Mouse (Mus musculus): ENCODE results near the gene Fam169b. TPM values are rescaled to one million over a fixed set of nuclear protein-coding genes. Genes with fewer than 3 reads are reported as not detected.

Fam169b gene
- polyA plus RNA-seq, 1 experiment from 2014 or later = 0.26 TPM

GRCm38 (mm10) chr7:68298381-68299076, 24.9 kb downstream of the Fam169b start:
- no peaks in the 10 kb centered on the region for H3K27me3 ChIP-seq (replicated peaks; ENCODE audit: control insufficient read depth, insufficient read depth, low read length)
- H3K4me1 ChIP-seq (replicated peaks; ENCODE audit: control insufficient read depth, insufficient read depth, low read length) = no peaks in the 10 kb centered on the region
- H3K9ac ChIP-seq (ENCODE audit: low read depth, low read length) = no peak overlapping the region
- H3K36me3 ChIP-seq (ENCODE audit: control insufficient read depth, insufficient read depth, low read length) = no peaks in the 10 kb centered on the region
- 77% methylated on average over 13 of the region's 13 CpGs for WGBS
- DNase-seq (ENCODE audit: low spot score) = no peak
- no peak overlapping the region for H3K4me3 ChIP-seq (ENCODE audit: low read depth, low read length)
- H3K9me3 ChIP-seq (ENCODE audit: control insufficient read depth, low read length) = no peaks in the 10 kb centered on the region
- H3K4me2 ChIP-seq = no peak overlapping the region
- no peak for ATAC-seq (replicated peaks; ENCODE audit: low FRiP score)
- H3K27ac ChIP-seq (ENCODE audit: low read depth, low read length) = no peak overlapping the region

DNA sequence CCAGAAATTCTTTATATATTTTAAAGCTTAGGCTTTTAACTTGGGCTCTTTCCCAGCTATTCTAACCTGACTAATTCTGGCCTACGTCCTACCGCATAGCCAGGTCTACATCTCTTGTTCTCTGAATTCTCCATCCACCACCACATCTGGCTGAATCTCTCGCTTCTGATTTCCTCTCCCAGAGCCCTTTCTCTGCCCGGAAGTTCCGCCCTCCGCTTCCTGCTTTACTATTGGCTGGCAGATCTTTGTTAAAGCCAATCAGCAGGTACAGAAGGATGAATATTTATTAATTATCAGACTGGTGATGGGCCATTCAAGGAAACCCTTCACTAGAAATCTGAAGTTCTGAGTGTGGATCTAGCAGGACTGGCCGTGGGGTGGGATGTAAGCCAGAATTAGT, 27.5 kb downstream of the Fam169b start:
- no peak for DNase-seq (ENCODE audit: low spot score)
- H3K36me3 ChIP-seq (ENCODE audit: control insufficient read depth, insufficient read depth, low read length) = no peaks in the 10 kb centered on the region
- H3K9ac ChIP-seq (ENCODE audit: low read depth, low read length) = no peak overlapping the region
- H3K4me1 ChIP-seq (replicated peaks; ENCODE audit: control insufficient read depth, insufficient read depth, low read length) = no peaks in the 10 kb centered on the region
- no peaks in the 10 kb centered on the region for H3K27me3 ChIP-seq (replicated peaks; ENCODE audit: control insufficient read depth, insufficient read depth, low read length)
- H3K9me3 ChIP-seq (ENCODE audit: control insufficient read depth, low read length) = no peaks in the 10 kb centered on the region
- no peak for ATAC-seq (replicated peaks; ENCODE audit: low FRiP score)
- 65% methylated on average over 7 of the region's 7 CpGs for WGBS
- H3K4me3 ChIP-seq (ENCODE audit: low read depth, low read length) = no peak overlapping the region
- no peak overlapping the region for H3K4me2 ChIP-seq
- H3K27ac ChIP-seq (ENCODE audit: low read depth, low read length) = no peak overlapping the region

DNA sequence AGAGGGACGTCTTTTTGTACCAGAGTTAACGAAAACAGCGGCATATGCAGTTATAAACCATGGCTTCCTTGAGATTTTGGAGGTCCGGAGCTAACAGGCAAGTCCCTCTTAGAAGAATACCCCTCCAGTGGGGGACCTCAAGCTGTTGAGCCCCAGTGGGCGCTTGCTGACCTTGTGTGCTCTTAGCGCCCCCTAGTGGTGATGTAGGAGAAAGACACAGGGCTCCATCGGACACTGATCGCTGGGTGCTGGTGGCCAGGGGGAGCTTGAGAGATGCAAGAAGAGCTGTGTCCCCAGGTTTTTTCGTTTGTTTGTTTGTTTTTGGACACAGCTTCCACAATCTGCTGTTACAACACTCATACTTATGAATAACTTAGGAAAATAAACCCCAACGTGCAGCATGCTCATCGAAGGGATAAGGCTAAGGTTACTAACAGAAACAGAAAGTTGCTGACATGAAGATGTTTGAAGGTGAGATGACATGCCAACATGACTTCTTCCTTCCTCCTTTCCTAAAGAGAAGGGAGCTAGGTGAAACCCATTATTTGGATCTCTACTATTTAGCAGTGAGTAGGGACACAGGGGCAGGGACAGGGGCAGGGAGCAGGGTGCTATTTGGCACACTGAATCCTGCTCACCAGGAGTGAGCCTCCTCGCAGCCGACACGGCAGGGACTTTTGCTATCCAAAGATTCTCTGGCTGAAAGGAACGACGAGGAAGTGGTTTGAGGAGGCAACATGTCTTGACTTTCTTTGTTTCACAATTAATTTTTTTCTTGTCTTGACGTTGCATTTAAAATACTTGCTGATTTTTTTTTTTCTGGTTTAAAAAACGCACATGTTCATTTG, 29.2 kb downstream of the Fam169b start:
- Histone ChIP-seq H3K27me3 (replicated peaks; ENCODE audit: control insufficient read depth, insufficient read depth, low read length) (no peaks in the 10 kb centered on the region), H3K4me2 (peak overlapping the region; percentile 58), H3K36me3 (ENCODE audit: control insufficient read depth, insufficient read depth, low read length) (no peaks in the 10 kb centered on the region), H3K9me3 (ENCODE audit: control insufficient read depth, low read length) (no peaks in the 10 kb centered on the region), H3K4me1 (replicated peaks; ENCODE audit: control insufficient read depth, insufficient read depth, low read length) (no peaks in the 10 kb centered on the region), H3K4me3 (ENCODE audit: low read depth, low read length) (peak overlapping the region; percentile 29; the same call in 1 of the 2 replicates), H3K27ac (ENCODE audit: low read depth, low read length) (no peak overlapping the region), H3K9ac (ENCODE audit: low read depth, low read length) (no peak overlapping the region)
- 25% methylated on average over 18 of the region's 18 CpGs for WGBS
- no peak for ATAC-seq (replicated peaks; ENCODE audit: low FRiP score)
- DNase-seq (ENCODE audit: low spot score) = peak; percentile 75

DNA sequence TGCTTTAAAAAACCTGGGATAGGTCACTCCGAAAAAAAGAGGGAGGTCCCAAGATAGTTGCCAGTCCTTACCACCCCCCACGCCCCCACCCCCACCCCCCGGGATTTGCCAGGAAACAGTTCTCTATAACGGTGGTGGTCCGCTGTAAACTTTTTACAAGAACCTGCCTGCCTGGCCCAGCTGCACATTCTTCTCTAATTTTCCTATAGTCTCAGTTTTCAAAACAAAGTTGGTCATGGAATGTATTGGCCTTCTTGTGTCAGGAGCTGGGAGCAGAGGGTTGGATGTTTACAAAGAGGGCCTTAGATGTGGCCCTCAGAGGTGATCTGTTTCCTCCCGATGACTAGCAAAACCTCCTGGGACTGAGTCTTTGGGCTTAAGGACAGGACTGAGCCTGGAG, 30.0 kb downstream of the Fam169b start:
- H3K4me2 ChIP-seq = no peak overlapping the region
- no peak overlapping the region for H3K9ac ChIP-seq (ENCODE audit: low read depth, low read length)
- no peak for DNase-seq (ENCODE audit: low spot score)
- no peak for ATAC-seq (replicated peaks; ENCODE audit: low FRiP score)
- no peak overlapping the region for H3K4me3 ChIP-seq (ENCODE audit: low read depth, low read length)
- H3K27ac ChIP-seq (ENCODE audit: low read depth, low read length) = no peak overlapping the region
- H3K9me3 ChIP-seq (ENCODE audit: control insufficient read depth, low read length) = no peaks in the 10 kb centered on the region
- H3K27me3 ChIP-seq (replicated peaks; ENCODE audit: control insufficient read depth, insufficient read depth, low read length) = no peaks in the 10 kb centered on the region
- 66% methylated on average over 6 of the region's 6 CpGs for WGBS
- H3K4me1 ChIP-seq (replicated peaks; ENCODE audit: control insufficient read depth, insufficient read depth, low read length) = no peaks in the 10 kb centered on the region
- H3K36me3 ChIP-seq (ENCODE audit: control insufficient read depth, insufficient read depth, low read length) = no peaks in the 10 kb centered on the region

DNA sequence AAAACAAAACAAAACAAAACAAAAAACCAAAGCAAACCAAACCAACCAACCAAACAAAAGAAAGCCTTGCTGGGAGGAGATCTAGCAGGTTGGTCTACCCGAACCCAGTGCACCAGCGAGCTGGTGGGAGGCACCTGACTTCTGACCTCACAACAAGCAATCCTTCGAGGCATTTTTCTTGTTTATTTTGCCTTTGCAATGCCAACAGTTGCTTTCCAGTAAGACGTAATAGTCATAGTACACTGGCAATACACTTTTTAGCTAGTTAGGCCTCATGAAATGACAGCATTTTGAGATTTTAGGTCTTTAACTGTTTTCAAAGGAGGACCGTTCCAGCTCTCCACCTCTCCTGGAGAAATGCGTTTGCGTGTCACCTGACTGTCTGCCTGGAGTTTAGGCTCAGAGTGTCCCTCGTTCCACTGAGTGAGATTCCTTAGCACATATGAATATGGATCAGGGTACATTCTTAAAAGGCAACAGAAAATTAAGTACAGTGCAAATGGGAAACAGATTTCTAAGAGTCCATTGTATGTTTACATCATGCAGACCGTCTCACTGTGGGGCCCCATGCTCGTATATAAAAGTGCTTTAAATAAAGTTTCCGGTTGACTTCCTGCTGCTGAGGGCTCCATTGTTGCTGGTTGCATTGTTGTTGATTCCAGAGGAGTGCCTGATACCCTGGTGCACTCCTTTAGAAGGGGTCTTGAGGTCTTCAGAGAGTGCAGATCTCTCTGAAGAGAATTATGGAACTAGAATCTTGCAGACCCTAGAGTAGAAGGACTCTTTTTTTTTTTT, 32.3 kb downstream of the Fam169b start:
- no peak overlapping the region for H3K4me3 ChIP-seq (ENCODE audit: low read depth, low read length)
- no peak overlapping the region for H3K27ac ChIP-seq (ENCODE audit: low read depth, low read length)
- no peak for DNase-seq (ENCODE audit: low spot score)
- no peak for ATAC-seq (replicated peaks; ENCODE audit: low FRiP score)
- H3K36me3 ChIP-seq (ENCODE audit: control insufficient read depth, insufficient read depth, low read length) = no peaks in the 10 kb centered on the region
- H3K9ac ChIP-seq (ENCODE audit: low read depth, low read length) = no peak overlapping the region
- no peak overlapping the region for H3K4me2 ChIP-seq
- H3K27me3 ChIP-seq (replicated peaks; ENCODE audit: control insufficient read depth, insufficient read depth, low read length) = no peaks in the 10 kb centered on the region
- no peaks in the 10 kb centered on the region for H3K4me1 ChIP-seq (replicated peaks; ENCODE audit: control insufficient read depth, insufficient read depth, low read length)
- H3K9me3 ChIP-seq (ENCODE audit: control insufficient read depth, low read length) = no peaks in the 10 kb centered on the region
- WGBS = 80% methylated on average over 11 of the region's 11 CpGs

DNA sequence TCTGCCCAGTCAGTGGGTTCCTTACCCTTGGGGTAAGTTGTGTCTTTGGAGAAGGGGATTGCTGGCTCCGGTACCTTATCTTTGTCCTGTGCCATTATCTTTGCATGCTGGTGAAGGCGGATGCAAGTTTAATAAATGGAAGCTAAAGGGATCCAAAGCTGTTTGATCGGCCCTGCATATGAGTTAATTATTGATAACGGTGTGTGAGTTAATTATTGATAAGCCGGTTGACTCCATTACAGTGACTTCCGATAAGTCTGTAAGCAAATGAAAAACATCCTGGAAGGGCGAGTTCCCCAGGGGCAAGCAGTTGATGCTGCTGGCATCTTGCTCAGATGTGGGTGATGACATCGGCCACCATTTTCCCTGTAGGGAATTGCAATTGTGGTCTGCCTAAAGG, 33.1 kb downstream of the Fam169b start:
- 84% methylated on average over 8 of the region's 8 CpGs for WGBS
- no peak overlapping the region for H3K9ac ChIP-seq (ENCODE audit: low read depth, low read length)
- no peaks in the 10 kb centered on the region for H3K4me1 ChIP-seq (replicated peaks; ENCODE audit: control insufficient read depth, insufficient read depth, low read length)
- H3K4me2 ChIP-seq = no peak overlapping the region
- DNase-seq (ENCODE audit: low spot score) (no peak), ATAC-seq (replicated peaks; ENCODE audit: low FRiP score) (no peak)
- no peak overlapping the region for H3K4me3 ChIP-seq (ENCODE audit: low read depth, low read length)
- H3K27ac ChIP-seq (ENCODE audit: low read depth, low read length) = no peak overlapping the region
- H3K9me3 ChIP-seq (ENCODE audit: control insufficient read depth, low read length) = no peaks in the 10 kb centered on the region
- no peaks in the 10 kb centered on the region for H3K27me3 ChIP-seq (replicated peaks; ENCODE audit: control insufficient read depth, insufficient read depth, low read length)
- no peaks in the 10 kb centered on the region for H3K36me3 ChIP-seq (ENCODE audit: control insufficient read depth, insufficient read depth, low read length)

- Histone ChIP-seq H3K4me3 (ENCODE audit: low read depth, low read length) (no peak overlapping the region), H3K4me2 (no peak overlapping the region), H3K9me3 (ENCODE audit: control insufficient read depth, low read length) (no peaks in the 10 kb centered on the region), H3K27me3 (replicated peaks; ENCODE audit: control insufficient read depth, insufficient read depth, low read length) (no peaks in the 10 kb centered on the region), H3K9ac (ENCODE audit: low read depth, low read length) (no peak overlapping the region), H3K27ac (ENCODE audit: low read depth, low read length) (no peak overlapping the region), H3K36me3 (ENCODE audit: control insufficient read depth, insufficient read depth, low read length) (no peaks in the 10 kb centered on the region), H3K4me1 (replicated peaks; ENCODE audit: control insufficient read depth, insufficient read depth, low read length) (no peaks in the 10 kb centered on the region)
- DNase-seq (ENCODE audit: low spot score) = no peak
- ATAC-seq (replicated peaks; ENCODE audit: low FRiP score) = no peak
- WGBS = 89% methylated on average over 6 of the region's 6 CpGs
Measured at GRCm38 (mm10) chr7:68311469-68311868, 37.8 kb downstream of the Fam169b start.

GRCm38 (mm10) chr7:68312395-68312794, 38.8 kb downstream of the Fam169b start:
- Histone ChIP-seq H3K27ac (ENCODE audit: low read depth, low read length) (no peak overlapping the region), H3K4me1 (replicated peaks; ENCODE audit: control insufficient read depth, insufficient read depth, low read length) (no peaks in the 10 kb centered on the region), H3K9ac (ENCODE audit: low read depth, low read length) (no peak overlapping the region), H3K36me3 (ENCODE audit: control insufficient read depth, insufficient read depth, low read length) (no peaks in the 10 kb centered on the region), H3K4me2 (no peak overlapping the region), H3K4me3 (ENCODE audit: low read depth, low read length) (no peak overlapping the region), H3K9me3 (ENCODE audit: control insufficient read depth, low read length) (no peaks in the 10 kb centered on the region), H3K27me3 (replicated peaks; ENCODE audit: control insufficient read depth, insufficient read depth, low read length) (no peaks in the 10 kb centered on the region)
- WGBS = 72% methylated on average over 5 of the region's 5 CpGs
- DNase-seq (ENCODE audit: low spot score) (no peak), ATAC-seq (replicated peaks; ENCODE audit: low FRiP score) (no peak)
